Mouse (Mus musculus): Measurements from ENCODE around the gene Itga3. TPM values are rescaled to one million over a fixed set of nuclear protein-coding genes. Genes with fewer than 3 reads are reported as not detected.

Itga3 gene
- total RNA-seq, 2 experiments from 2014 or later = 4.3 to 5.2 TPM

DNA sequence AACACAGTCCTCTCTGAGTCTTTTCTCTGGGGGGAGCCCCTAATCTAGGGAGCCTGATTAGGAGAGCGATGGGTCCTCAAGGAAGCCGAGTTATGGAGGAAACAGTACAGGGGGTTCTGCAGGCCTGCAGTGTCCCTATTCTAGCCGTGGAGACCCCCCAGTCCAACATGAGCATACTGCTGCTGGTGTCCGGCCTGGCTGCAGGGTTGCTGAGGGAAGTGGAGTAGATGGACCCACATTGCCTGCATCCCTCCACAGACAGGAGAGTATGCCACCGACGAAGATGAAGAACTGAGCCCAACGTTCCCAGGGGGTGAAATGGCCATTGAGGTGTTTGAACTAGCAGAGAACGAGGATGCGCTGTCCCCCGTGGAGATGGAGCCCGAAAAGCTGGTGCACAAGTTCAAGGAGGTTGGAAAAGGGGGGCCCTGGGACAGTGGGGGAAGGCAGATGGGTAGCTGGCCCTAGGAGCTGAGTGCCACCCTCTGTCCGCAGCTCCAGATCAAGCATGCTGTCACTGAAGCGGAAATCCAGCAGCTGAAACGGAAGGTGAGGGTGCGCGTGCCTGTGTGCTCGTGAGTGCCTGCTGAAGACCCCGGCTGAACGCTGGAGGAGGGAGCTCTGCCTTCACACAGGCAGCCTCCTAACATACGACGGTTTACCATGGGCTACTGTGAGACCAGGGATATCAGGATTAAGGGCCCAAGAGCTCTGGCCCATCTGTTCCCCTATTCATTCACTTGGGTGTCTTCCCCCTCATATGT lies 74.8 kb downstream of the Itga3 start:
- no peak for TF ChIP-seq CTCF (IDR thresholded peaks at IDR 0.05)
- Histone ChIP-seq H3K27ac (peak overlapping the region; percentile 93), H3K4me3 (no peak overlapping the region)
- intact Hi-C loops (cut with DNase I) = loop anchor here (1.0 to 2.0 kb wide), 2 partner anchors 22 to 63 kb away; no protein-coding TSS in a partner anchor
- DNase-seq = peak; percentile 15

DNA sequence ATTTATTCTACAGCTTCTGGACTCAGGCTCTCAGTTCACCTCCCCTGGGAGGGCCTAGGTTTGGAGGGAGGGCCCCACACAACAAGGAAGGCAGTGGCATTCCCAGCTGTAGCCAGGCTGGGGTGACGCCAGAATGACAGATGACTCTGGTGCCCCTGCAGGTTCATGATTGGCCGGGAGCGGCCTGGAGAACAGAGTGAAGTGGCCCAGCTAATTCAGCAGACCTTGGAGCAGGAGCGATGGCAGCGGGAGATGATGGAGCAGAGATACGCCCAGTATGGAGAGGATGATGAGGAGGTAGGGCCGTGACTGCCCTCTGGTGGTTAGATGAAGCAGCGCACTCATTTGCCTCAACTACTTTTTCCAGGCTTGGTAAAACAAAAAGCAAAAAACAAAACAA lies 75.5 kb downstream of the Itga3 start:
- DNase-seq = peak; percentile 74
- peak overlapping the region; percentile 93 for H3K27ac ChIP-seq
- H3K4me3 ChIP-seq = peak overlapping the region; percentile 50
- TF ChIP-seq CTCF (IDR thresholded peaks at IDR 0.05) = peak; percentile 99
- intact Hi-C loops (cut with DNase I) = loop anchor here (1.0 to 2.0 kb wide), 2 partner anchors 22 to 62 kb away; no protein-coding TSS in a partner anchor

DNA sequence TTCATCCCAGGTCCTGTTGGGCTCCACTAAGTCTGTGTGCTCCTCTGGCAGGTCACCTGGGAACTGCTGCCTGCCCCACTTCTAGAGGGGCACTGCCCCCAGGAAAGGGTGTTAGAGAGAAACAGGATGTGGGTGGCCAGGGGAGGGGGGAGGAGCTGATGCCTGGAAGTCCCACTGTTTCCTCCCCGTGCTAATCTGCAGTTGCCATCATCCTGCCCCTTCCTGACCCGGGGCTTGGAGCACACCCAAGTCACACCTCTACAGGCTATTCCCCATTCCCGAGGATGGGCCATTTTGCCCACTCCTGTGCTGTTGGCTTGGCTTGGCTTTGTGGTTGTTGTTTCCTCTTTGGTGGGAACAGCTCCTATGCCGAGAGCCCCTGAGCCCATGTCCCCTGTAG lies 76.1 kb downstream of the Itga3 start:
- Histone ChIP-seq H3K27ac (peak overlapping the region; percentile 93), H3K4me3 (peak overlapping the region; percentile 50)
- TF ChIP-seq CTCF (IDR thresholded peaks at IDR 0.05) = no peak
- intact Hi-C loops (cut with DNase I) = loop anchor here (2.0 kb wide), 1 partner anchor 62 kb away; no protein-coding TSS in a partner anchor
- peak; percentile 59 for DNase-seq

DNA sequence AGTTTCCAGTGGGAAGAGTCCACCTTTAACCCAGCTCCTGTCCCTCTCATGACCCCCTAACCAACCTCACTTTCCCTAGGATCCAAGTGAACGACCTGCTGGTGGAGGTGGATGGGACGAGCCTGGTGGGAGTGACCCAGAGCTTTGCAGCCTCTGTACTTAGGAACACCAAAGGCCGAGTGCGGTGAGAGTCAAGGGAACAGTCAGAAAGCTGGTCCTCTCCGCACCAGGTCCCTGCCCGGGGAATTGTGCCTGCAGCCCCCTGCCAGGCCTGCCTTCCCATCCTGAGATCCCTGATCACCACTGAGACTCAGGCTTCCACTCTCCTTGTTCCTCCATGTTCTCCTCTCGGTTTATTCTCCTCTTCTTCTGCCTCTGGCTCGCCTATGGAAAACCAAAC lies 76.5 kb downstream of the Itga3 start:
- peak; percentile 24 for DNase-seq
- Histone ChIP-seq H3K4me3 (peak overlapping the region; percentile 50), H3K27ac (peak overlapping the region; percentile 93)
- no peak for TF ChIP-seq CTCF (IDR thresholded peaks at IDR 0.05)
- intact Hi-C loops (cut with DNase I) = loop anchor here (2.0 kb wide), 1 partner anchor 61 kb away; no protein-coding TSS in a partner anchor

DNA sequence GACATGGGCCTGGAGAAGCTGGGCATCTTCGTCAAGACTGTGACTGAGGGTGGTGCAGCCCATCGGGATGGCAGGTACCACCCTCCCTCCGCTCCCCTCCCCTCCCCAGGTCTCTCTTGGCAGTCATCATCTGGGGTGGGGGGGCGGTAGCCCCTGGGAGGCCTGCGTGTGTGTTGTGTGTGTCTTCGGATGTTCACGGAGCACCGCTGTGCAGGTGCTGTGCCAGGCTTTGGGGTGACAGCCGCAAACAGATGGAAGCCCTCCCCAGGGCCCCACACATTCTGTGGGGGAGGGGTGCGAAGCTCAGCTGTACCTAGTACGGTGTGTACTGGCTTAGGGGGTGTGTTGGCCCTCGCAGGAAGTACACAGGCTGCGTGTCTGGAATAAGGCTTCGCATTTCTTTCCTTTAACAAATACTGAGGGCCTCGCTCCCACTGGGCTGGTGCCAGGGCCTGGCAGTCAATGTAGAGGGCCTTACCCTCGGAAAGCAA lies 78.5 kb downstream of the Itga3 start:
- peak; percentile 49 for DNase-seq
- intact Hi-C loops (cut with DNase I) = no loop called here
- Histone ChIP-seq H3K27ac (peak overlapping the region; percentile 93), H3K4me3 (peak overlapping the region; percentile 9; the same call in 1 of the 2 replicates)
- TF ChIP-seq CTCF (IDR thresholded peaks at IDR 0.05) = no peak

DNA sequence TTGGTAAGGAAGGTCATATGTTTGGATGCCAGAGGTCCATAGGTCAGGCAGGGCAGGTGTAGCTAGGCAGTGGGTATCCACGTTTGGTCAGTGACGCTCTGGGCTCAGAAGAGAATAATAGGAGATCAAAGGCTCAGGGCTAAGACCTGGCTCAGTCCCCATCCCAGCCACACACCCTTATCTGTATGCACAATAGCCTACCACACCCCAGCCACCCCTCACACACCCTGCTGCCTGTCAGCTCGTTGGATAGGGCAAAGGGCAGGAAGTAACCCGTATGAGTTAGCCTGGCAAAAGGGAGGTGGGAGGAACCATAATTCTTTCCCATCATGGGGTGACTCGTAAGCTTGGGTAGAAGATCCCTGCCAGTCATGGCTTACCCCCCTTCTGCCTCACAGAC lies 79.0 kb downstream of the Itga3 start:
- intact Hi-C loops (cut with DNase I) = no loop called here
- H3K27ac ChIP-seq = peak overlapping the region; percentile 93
- TF ChIP-seq CTCF (IDR thresholded peaks at IDR 0.05) = no peak
- H3K4me3 ChIP-seq = peak overlapping the region; percentile 9; the same call in 1 of the 2 replicates
- DNase-seq = peak; percentile 20

DNA sequence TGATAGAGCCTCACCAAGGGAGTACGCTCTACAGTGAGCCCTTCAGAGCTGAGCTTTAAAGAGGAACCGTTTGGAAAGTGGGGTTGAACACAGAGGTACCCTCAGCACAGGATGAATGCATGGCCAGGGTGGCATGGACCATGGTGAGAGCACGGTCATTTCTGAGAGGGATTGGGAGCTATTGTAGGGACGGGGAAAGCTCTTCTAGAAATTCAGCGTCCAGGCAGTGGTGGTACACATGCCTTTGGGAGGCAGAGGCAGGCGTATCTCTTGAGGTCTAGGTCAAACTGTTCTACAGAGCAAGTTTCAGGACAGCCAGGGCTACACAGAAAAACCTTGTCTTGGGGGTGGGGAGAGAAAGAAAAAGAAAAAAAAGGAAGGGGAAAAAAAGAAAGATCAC lies 79.6 kb downstream of the Itga3 start:
- intact Hi-C loops (cut with DNase I) = no loop called here
- peak overlapping the region; percentile 93 for H3K27ac ChIP-seq
- DNase-seq = no peak
- no peak for TF ChIP-seq CTCF (IDR thresholded peaks at IDR 0.05)
- no peak overlapping the region for H3K4me3 ChIP-seq

DNA sequence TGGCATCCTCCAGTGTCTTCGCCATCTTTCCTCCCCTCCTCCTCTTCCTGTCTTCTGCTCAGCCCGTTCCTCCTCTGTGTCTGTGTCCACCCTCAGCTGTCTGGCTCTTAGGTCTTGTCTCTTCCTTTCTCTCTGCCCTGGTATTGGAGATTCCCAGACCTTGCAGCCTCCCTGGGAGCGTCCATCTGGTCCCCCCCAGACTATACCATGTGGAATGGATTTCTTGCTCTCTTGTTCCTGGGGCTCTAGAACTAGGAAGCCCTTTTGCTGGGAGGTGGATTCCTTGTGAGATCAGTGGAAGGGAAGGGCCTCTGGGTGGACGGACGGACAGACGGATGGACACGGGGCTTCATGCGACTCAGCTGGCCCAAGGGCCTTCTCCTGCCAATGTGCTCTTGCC lies 80.5 kb downstream of the Itga3 start:
- intact Hi-C loops (cut with DNase I) = no loop called here
- peak overlapping the region; percentile 98; the same call in 1 of the 2 replicates for H3K4me3 ChIP-seq
- peak overlapping the region; percentile 93 for H3K27ac ChIP-seq
- TF ChIP-seq CTCF (IDR thresholded peaks at IDR 0.05) = no peak
- DNase-seq = no peak

DNA sequence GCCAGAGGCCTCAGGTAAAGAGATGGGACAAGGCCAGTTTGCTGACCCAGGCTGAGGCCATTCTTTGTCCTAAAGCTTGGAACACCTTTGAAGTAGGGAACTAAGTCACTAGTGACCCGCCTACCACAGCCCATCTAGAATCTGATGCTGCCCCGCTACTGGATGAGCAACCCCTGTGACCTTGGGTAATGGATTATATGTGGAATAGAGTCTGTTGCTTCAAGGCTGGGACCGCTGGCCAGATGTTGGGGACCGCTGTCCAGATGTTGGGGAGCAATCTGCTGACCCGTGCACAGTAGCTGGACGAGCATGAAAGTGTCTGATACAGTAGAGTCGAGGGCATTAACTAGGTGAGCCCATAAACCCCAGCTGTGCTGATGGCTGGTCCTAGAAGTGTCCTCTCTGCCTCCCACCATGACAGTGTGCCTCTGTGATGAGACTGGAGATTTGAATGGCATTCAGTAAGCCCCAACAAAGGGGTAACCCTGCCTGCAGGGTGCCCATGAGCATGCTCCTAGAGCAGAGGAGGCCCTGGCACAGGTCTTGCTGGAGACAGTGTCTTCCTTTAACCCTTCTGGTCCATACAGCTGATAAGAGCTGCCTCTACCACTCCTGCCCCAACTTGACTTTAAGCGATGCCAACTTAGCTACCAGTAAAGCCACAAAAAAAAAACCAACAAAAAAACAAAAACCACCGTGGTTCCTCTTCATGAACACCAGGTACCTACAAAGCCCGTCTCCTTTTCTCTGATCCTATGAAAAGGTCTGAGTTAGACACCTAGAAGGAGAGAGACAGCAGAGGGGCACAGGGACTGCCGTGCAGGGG lies 81.4 kb downstream of the Itga3 start:
- Histone ChIP-seq H3K4me3 (peak overlapping the region; percentile 98), H3K27ac (peak overlapping the region; percentile 93)
- no peak for TF ChIP-seq CTCF (IDR thresholded peaks at IDR 0.05)
- intact Hi-C loops (cut with DNase I) = no loop called here
- DNase-seq = peak; percentile 17

Other genes with a start within 250 kb of the Itga3 start
- gene Col1a1, start 140.6 kb downstream of the Itga3 start, total RNA-seq (2021) = 100 to 1,000 TPM; 154 to 483 TPM
- not detected for gene Hils1, start 109.2 kb downstream of the Itga3 start, total RNA-seq (2021)
- 100 to 1,000 TPM; 252 to 278 TPM for gene Sgca, start 100.5 kb downstream of the Itga3 start, total RNA-seq (2021)
- 10 to 100 TPM; 18.3 to 25.7 TPM for gene Ppp1r9b, start 85.8 kb downstream of the Itga3 start, total RNA-seq (2021)
- under 1 TPM; 0.28 to 0.42 TPM for gene Samd14, start 66.9 kb downstream of the Itga3 start, total RNA-seq (2021)
- 100 to 1,000 TPM; 471 to 485 TPM for gene Pdk2, start 35.4 kb downstream of the Itga3 start, total RNA-seq (2021)
- not detected for gene Dlx3, start 43.3 kb upstream of the Itga3 start, total RNA-seq (2021)
- gene Dlx4, start 69.5 kb upstream of the Itga3 start, total RNA-seq (2021) = not detected
- gene Tac4, start 184.7 kb upstream of the Itga3 start, total RNA-seq (2021) = not detected
- 10 to 100 TPM; 21.5 to 23.9 TPM for gene Kat7, start 233.4 kb upstream of the Itga3 start, total RNA-seq (2021)

Measured in gastrocnemius, adult 2 months (tissue).